Mouse (Mus musculus) MEL (cell line): ENCODE measurements at regions not wholly inside any gene's neighbourhood (a gene's known extent, or its start where the extent isn't known, plus 50 kb on each side); places are given as distances from the start of the nearest gene placed in this dataset.

Experiments used
- CTCF ChIP-seq, 3 experiments: IDR thresholded peaks in 2 of 3; conservative IDR thresholded peaks in 1 of 3; 2 replicates each; pipeline ENCODE4 v1.5.1; 2011 to 2012; ENCODE audit warnings: low read length in 3 of 3, low read depth in 2 of 3, mild to moderate bottlenecking in 2 of 3, improper control_type of control experiment in 1 of 3, inconsistent platforms in 1 of 3, mixed read lengths in 1 of 3, moderate library complexity in 1 of 3; ENCODE audit not compliant: control insufficient read depth in 1 of 3, insufficient read depth in 1 of 3, poor library complexity in 1 of 3, severe bottlenecking in 1 of 3
- EP300 ChIP-seq, 2 experiments: IDR thresholded peaks; 2 replicates each; pipeline ENCODE4 v1.6.1; 2011; ENCODE audit warnings: improper control_type of control experiment in 2 of 2, low read length in 2 of 2, low read depth in 1 of 2, mild to moderate bottlenecking in 1 of 2
- ETS1 ChIP-seq: IDR thresholded peaks from 2 replicates; pipeline ENCODE4 v1.6.1; 2012; ENCODE audit warnings: low read depth, mild to moderate bottlenecking, inconsistent platforms, low read length, improper control_type of control experiment, moderate library complexity
- MXI1 ChIP-seq: IDR thresholded peaks from 2 replicates; pipeline ENCODE4 v1.6.1; 2011; ENCODE audit warnings: mild to moderate bottlenecking, low read depth, low read length, improper control_type of control experiment
- ZC3H11A ChIP-seq: IDR thresholded peaks from 2 replicates; pipeline ENCODE4 v1.6.1; 2012; ENCODE audit warnings: low read depth, mild to moderate bottlenecking, inconsistent platforms, low read length, improper control_type of control experiment

DNA sequence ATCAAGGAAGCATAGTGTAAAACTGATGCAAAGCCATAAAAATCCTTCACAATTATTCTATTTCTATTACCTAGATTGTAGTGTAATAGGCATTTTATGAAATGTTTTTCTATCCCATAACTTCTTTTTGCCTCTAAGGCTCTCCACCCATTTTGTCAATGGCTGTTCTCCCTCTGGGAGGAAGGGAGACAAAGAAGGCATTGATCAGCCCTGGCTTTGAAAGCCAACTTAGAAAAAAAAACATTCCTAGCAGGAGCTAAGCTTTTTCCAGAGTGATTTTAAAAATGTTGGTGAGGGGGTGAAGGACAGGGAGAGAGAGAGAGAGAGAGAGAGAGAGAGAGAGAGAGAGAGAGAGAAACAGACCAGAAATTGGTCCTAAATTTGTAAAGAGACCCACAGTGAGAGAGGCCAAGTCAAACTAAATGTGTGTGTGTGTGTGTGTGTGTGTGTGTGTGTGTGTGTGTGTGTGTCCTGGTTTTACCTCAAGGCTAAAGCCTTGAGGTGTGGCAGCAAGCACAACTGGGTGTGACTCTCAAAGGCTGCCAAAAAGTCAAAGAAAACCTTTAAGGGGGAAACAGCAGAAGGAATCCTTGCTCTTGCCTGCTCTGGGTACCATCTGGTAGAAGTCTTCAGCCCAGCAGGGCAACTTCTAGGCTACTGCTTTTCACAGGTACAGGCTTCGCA is 77.0 kb upstream of the Klf12 start:
- no peak for TF ChIP-seq CTCF (IDR thresholded peaks at IDR 0.05 in 2 of 3, conservative IDR thresholded peaks at IDR 0.05 in 1 of 3; ENCODE audit: control insufficient read depth in 1 of 3, insufficient read depth in 1 of 3, low read depth in 2 of 3, low read length in 3 of 3, poor library complexity in 1 of 3, severe bottlenecking in 1 of 3)
- no peak for TF ChIP-seq ETS1
- no peak for TF ChIP-seq EP300 (IDR thresholded peaks at IDR 0.05; ENCODE audit: low read depth in 1 of 2, low read length in 2 of 2)
- no peak for TF ChIP-seq MXI1
- no peak for TF ChIP-seq ZC3H11A
